Mouse (Mus musculus) testis, adult 2 months (tissue): ENCODE measurements around the gene Gsta1. TPM values are rescaled to one million over a fixed set of nuclear protein-coding genes. Genes with fewer than 3 reads are reported as not detected.
"Not testable (repeated sequence)": the region's sequence is repeated elsewhere in the genome, so short reads cannot be mapped to it uniquely, and the experiment has no call there.

Experiments used
- H3K27ac ChIP-seq: fragments of 200-500 bp; 2 replicates; pipeline ENCODE4 v1.5.1; 2012; ENCODE audit warnings: low read depth, low read length; ENCODE audit not compliant: control insufficient read depth, insufficient read depth
- H3K27me3 ChIP-seq: fragments of 200-500 bp; 2 replicates; pipeline ENCODE4 v1.6.1; 2012; ENCODE audit warnings: mild to moderate bottlenecking, low read length, moderate library complexity; ENCODE audit not compliant: control insufficient read depth, insufficient read depth
- H3K36me3 ChIP-seq: fragments of 200-500 bp; 2 replicates; pipeline ENCODE4 v1.6.1; 2012; ENCODE audit warnings: mild to moderate bottlenecking, low read length; ENCODE audit not compliant: control insufficient read depth, insufficient read depth
- H3K4me1 ChIP-seq: fragments of 200-500 bp; 2 replicates; pipeline ENCODE4 v1.6.1; 2012; ENCODE audit warnings: low read length; ENCODE audit not compliant: control insufficient read depth, insufficient read depth
- H3K4me3 ChIP-seq: fragments of 200-500 bp; 2 replicates; pipeline ENCODE4 v1.5.1; 2012; ENCODE audit warnings: low read depth, mild to moderate bottlenecking, low read length, moderate library complexity, mixed read lengths; ENCODE audit not compliant: control insufficient read depth
- CTCF ChIP-seq: fragments of 200-500 bp; IDR thresholded peaks from 2 replicates; pipeline ENCODE4 v1.5.1; 2012; ENCODE audit warnings: low read depth, mild to moderate bottlenecking, inconsistent platforms, low read length, moderate library complexity; ENCODE audit not compliant: control insufficient read depth, insufficient read depth, insufficient replicate concordance
- polyA plus RNA-seq: library from polyadenylated mRNA; depleted of rRNA; stranded (reverse); fragments of >200 nt; gene quantifications from 2 replicates; pipeline ENCODE4 v1.2.3, GENCODE M21; 2012; rRNA removed

Gsta1 gene
- polyA plus RNA-seq, 1 experiment: not detected

DNA sequence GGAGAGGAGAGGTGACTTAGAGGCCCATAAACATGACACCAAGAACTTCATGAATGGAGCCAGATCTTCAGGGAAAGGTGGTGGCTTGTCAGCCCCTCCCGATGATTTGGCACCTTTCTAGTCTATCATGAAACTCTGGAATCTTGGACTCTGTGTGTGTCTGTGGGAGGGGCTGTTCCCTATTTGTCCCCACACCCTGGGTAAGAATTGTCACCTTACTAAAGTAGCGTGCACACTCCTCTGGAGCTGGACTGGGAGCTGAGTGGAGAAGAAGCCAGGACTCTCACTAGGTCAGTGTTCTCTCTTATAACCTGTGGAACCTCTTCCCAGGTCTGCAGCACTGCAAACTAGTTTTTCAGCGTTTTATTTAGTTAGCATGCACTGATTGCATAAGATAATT, 26.5 kb downstream of the Gsta1 start, which contains the start of gene Gm3776:
Gene Gm3776, plus strand, starts transcription at position 216 of the 400 bp plus-strand sequence.
- not testable (repeated sequence) for H3K27me3 ChIP-seq, H3K4me1 ChIP-seq, H3K27ac ChIP-seq, H3K4me3 ChIP-seq, H3K36me3 ChIP-seq

DNA sequence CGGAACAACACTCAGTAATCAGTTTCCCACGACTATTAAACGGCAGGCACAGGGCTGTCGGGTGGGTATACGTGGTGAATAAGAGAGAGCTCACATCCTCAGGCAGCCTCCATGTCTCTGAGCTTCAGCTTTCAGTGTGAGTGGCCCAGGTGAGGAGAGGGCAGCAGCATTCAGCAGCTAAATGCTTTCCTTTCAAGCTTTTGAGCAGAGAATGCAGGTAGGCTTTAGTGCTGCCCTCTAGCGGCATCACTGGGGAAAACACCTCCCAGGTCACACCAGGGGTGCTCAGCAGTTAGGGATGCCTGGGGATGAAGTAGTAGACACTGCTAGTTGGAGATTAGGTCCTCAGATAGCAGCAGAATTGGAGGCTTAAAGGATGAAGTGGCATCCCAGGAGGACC, 29.2 kb downstream of the Gsta1 start:
- not testable (repeated sequence) for H3K36me3 ChIP-seq, H3K27ac ChIP-seq, H3K27me3 ChIP-seq, H3K4me3 ChIP-seq, H3K4me1 ChIP-seq
- TF ChIP-seq CTCF: 0 out of 2 replicates have a peak, but pooled peaks have one; percentile 15

DNA sequence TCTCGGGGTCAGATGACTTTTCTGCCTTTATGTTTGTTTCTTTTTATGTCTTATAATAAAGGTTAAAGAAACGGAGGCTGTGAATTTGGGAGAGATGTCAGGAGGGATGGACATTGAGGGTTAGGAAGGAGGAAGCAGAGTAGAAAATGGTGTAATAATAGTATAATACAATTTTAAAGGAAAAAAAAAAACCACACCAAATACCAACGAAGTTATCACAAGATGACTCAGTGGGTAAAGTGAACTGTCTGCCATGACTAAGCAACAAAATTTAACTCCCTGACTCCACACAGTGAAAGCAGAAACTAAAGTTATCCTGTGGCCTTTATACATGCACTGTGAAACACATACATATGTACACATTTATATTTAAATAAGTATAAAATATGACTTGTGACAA, 40.5 kb downstream of the Gsta1 start:
- not testable (repeated sequence) for H3K27me3 ChIP-seq, H3K4me3 ChIP-seq, H3K36me3 ChIP-seq, H3K27ac ChIP-seq, H3K4me1 ChIP-seq

DNA sequence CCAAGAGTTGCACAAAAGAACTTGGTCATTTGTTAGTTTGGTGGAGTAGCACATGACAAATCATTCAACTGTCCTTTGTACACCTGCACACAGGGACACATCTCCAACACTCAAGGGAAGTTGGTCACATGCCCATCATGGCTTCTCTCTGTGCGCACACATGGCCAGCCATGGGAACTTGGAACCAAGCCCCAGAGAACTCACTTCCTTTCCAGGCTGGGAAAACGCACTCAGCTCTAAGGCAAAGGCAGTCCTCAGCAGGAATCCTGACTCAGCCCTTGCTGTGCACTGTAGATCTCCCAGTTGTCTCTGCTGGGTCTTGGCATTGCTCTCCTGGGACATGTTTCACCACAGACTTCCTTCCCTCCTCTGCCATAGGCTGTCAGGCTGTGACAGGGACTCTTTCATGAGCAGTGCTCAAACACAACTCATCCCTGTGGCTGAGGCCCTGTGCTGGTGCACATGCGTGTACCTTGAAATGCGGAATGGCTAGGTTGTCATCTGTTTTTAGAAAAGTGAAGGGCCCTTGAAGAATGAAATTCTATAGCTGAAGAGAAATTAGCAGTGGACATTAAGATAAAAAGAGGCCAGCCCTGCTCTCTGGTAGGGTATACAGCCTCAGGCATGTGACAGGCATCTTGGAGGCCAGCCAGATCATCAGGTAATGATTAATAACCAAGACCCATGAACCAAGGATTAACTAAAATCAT, 51.7 kb downstream of the Gsta1 start:
- H3K36me3 ChIP-seq, H3K27me3 ChIP-seq, H3K4me3 ChIP-seq, H3K4me1 ChIP-seq, H3K27ac ChIP-seq: not testable (repeated sequence)

DNA sequence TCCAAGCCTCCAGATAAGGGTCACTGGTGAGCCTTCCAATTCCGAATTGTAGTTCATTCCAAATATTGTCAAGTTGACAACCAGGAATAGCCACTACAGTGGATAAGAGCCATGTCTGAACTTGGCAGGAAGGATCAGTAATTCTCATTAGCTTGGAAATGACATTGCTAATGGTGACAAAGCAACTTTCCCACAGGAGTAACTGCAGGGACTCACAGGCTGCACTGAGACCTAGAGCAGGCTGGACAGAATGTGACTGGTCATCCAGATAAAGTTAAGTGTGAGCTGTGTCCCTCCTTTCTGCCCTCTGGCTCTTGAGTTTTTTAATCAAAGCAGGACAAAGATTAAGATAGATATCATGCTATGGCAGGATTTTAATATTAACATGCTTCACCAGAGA, 58.6 kb downstream of the Gsta1 start:
- H3K4me3 ChIP-seq, H3K4me1 ChIP-seq, H3K27ac ChIP-seq, H3K27me3 ChIP-seq, H3K36me3 ChIP-seq: not testable (repeated sequence)

DNA sequence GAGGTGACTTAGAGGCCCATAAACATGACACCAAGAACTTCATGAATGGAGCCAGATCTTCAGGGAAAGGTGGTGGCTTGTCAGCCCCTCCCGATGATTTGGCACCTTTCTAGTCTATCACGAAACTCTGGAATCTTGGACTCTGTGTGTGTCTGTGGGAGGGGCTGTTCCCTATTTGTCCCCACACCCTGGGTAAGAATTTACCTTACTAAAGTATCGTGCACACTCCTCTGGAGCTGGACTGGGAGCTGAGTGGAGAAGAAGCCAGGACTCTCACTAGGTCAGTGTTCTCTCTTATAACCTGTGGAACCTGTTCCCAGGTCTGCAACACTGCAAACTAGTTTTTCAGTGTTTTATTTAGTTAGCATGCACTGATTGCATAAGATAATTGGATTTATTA, 59.3 kb downstream of the Gsta1 start, which contains the start of gene Gm10639:
Gene Gm10639, plus strand, starts transcription at position 201 of the 400 bp plus-strand sequence.
- not testable (repeated sequence) for H3K27ac ChIP-seq, H3K4me1 ChIP-seq, H3K36me3 ChIP-seq, H3K4me3 ChIP-seq, H3K27me3 ChIP-seq

Other genes starting within 250 kb of the Gsta1 start
- gene Gcm1, start 178.7 kb upstream of the Gsta1 start, polyA plus RNA-seq: not detected in 2 replicates
- 46.1 and 48.8 TPM in 2 replicates for gene Fbxo9, start 121.6 kb upstream of the Gsta1 start, polyA plus RNA-seq
- gene Ick, start 121.5 kb upstream of the Gsta1 start, polyA plus RNA-seq: 8.4 and 10.2 TPM in 2 replicates
- gene Gsta4, start 47.9 kb upstream of the Gsta1 start, polyA plus RNA-seq: 29.3 and 38.7 TPM in 2 replicates
- not detected in 2 replicates for gene Gm3776, start 26.5 kb downstream of the Gsta1 start, polyA plus RNA-seq
- gene Gm10639, start 59.3 kb downstream of the Gsta1 start, polyA plus RNA-seq: not detected in 2 replicates
- gene Omt2a, start 84.1 kb downstream of the Gsta1 start, polyA plus RNA-seq: not detected in 2 replicates
- gene Omt2b, start 96.9 kb downstream of the Gsta1 start, polyA plus RNA-seq: not detected in 2 replicates
- gene Gsta2, start 125.1 kb downstream of the Gsta1 start, polyA plus RNA-seq: 8.7 and 12.8 TPM in 2 replicates
- 0.47 and 1.2 TPM in 2 replicates for gene Dppa5a, start 137.5 kb downstream of the Gsta1 start, polyA plus RNA-seq
- not detected in 2 replicates for gene Ooep, start 148.1 kb downstream of the Gsta1 start, polyA plus RNA-seq
- gene Ddx43, start 165.1 kb downstream of the Gsta1 start, polyA plus RNA-seq: 3.0 and 4.0 TPM in 2 replicates
- 0.09 and 0.10 TPM in 2 replicates for gene Cgas, start 212.6 kb downstream of the Gsta1 start, polyA plus RNA-seq
- 11.5 and 12.3 TPM in 2 replicates for gene Mto1, start 217.6 kb downstream of the Gsta1 start, polyA plus RNA-seq
- gene Gm17324, start 218.1 kb downstream of the Gsta1 start, polyA plus RNA-seq: 3.4 and 3.7 TPM in 2 replicates